Mouse (Mus musculus) pancreas, adult 10 weeks (tissue): Measurements from ENCODE around the gene Obox6. TPM values are rescaled to one million over a fixed set of nuclear protein-coding genes. Genes with fewer than 3 reads are reported as not detected.

Experiments
- polyA plus RNA-seq: library from polyadenylated mRNA; stranded (reverse); fragments of 350-450 nt; fragmentation: Illumina TruSeq; extraction: RNeasy Lipid Tissue Mini Kit (QIAGEN cat#74804); gene quantifications from one replicate; pipeline ENCODE4 v1.2.3, GENCODE M21; 2015; ENCODE audit warnings: low read depth, low replicate concordance; ENCODE audit not compliant: insufficient read depth

The Obox6 gene
- polyA plus RNA-seq, result not detected

DNA sequence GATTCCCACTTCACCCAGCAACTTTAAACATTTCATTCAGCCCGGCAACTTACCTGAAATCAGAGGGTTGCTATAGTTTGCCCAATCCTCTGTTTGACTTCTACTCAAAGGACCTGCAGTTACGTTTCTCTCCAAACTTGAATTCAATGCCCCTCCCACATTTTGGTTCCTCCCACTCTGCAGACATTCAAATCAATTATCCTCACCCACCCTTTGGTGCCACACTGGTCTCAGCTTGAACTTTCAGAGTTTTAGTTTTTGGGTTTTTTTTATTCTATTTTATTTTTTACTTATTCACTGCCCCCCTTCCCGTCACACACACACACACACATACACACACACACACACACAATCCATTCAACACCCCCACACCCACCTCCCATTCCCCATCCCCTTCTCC, at the start of gene Obox6:
Obox6 (minus strand) TSS at position 101 of the 400 bp plus-strand sequence.

DNA sequence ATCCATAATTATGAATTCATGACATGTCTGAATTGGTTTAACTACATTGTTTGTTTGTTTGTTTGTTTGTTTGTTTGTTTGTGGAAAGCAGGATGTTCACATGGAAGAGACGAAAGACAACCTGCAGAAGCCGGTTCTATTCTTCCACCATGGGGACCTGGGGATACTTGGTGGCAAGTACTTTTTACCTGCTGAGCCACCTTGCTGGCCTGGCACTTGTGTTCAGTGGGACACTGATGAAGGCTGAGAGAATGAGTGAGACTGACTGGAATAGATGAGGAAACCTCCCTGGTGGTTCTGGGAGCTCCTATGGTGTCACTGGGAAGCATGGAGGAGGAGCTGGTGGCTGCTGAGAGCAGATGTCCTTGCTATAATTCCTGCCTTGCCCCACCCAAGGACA, 42.8 kb upstream of the Obox6 start, which contains the start of gene Crxos:
Crxos (plus strand) TSS at position 301 of the 400 bp plus-strand sequence.

DNA sequence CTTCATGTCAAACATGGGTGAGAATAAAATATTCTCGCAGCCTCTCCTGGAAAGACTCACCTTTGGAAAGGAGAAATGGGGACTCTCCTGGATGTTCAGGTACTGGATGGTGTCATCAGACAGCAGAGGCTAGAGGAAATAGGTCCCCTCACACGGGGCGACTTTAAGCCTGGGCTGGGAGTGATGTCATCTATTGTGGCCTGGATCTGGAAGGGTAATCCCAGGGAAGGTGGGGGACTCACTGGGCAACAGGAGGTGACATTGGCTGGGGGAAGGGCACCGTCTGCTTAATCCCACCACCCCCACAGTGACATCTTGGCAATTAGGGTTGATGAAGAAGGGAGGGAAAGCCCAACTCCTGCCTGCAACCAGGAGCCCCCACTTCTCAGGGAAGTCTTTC, 40.3 kb upstream of the Obox6 start, which contains the start of gene Crx:
Crx (minus strand) TSS at position 213 of the 400 bp plus-strand sequence.

Other genes starting within 250 kb of the Obox6 start
- not detected for gene Obox3, start 199.8 kb downstream of the Obox6 start, polyA plus RNA-seq
- not detected for gene Obox5, start 89.5 kb downstream of the Obox6 start, polyA plus RNA-seq
- gene Crx, start 40.3 kb upstream of the Obox6 start, polyA plus RNA-seq, result not detected
- not detected for gene Crxos, start 42.9 kb upstream of the Obox6 start, polyA plus RNA-seq
- gene Selenow, start 82.7 kb upstream of the Obox6 start, polyA plus RNA-seq, result 122 TPM
- gene Nop53, start 106.4 kb upstream of the Obox6 start, polyA plus RNA-seq, result 36.2 TPM
- gene Ehd2, start 127.9 kb upstream of the Obox6 start, polyA plus RNA-seq, result 20.4 TPM
- 4.8 TPM for gene Bicra, start 208.2 kb upstream of the Obox6 start, polyA plus RNA-seq
- not detected for gene Zfp541, start 222.1 kb upstream of the Obox6 start, polyA plus RNA-seq